Comparison of ENCODE assay signal across 11 mouse cellular contexts in the genomic region with DNA sequence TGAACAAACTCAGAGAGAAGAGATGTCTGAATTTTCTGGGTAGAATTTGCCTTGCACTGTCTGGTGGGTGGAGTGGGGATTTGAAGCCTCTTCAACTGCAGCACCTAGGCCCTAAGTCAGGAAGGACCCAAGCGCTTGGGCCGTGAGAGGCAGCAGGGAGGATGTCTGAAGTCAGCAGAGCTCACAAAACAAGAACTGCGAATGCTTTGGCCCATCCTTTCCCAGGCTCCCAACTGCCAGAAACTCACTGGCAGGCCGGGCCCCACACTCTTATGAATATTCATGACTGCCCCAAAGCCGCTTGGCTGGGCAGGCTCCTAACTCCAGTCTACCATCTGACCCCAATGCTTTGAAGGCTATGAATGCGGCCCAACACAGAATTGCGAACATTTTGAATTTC.
DNase-seq lines count a peak whose midpoint lies in the region; ATAC-seq and TF ChIP-seq lines count a peak whose summit lies in the region.
"Had no signal": no experiment of that assay in that cellular context is flagged by ENCODE, and none has a peak within 500 bp of the region (broad histone marks: within the 10 kb centered on the region; RNA-seq: fewer than 3 reads in every experiment).

No protein-coding gene starts in this region.

- no peaks in the 10 kb centered on the region for H3K36me3 ChIP-seq in kidney, embryonic 15.5 days
- no peaks in the 10 kb centered on the region for H3K36me3 ChIP-seq in hindbrain, embryonic 12.5 days
- H3K36me3 ChIP-seq in midbrain, postnatal 0 days (ENCODE audit: insufficient read depth, low read length) = no peaks in the 10 kb centered on the region
- H3K36me3 ChIP-seq in heart, embryonic 12.5 days = no peaks in the 10 kb centered on the region

- H3K27ac ChIP-seq in kidney, embryonic 15.5 days = no peak overlapping the region
- H3K27ac ChIP-seq in hindbrain, embryonic 12.5 days = no peak overlapping the region
- H3K27ac ChIP-seq in midbrain, postnatal 0 days (ENCODE audit: low read depth, low read length) = no peak overlapping the region
- H3K27ac ChIP-seq in heart, embryonic 12.5 days (ENCODE audit: poor library complexity, severe bottlenecking) = no peak overlapping the region
- H3K27ac ChIP-seq: macrophage had no signal

- no peak overlapping the region for H3K4me3 ChIP-seq in kidney, embryonic 15.5 days (replicated peaks)
- no peak overlapping the region for H3K4me3 ChIP-seq in hindbrain, embryonic 12.5 days
- no peak overlapping the region for H3K4me3 ChIP-seq in midbrain, postnatal 0 days (ENCODE audit: low read depth, low read length)
- H3K4me3 ChIP-seq in heart, embryonic 12.5 days = no peak overlapping the region

- H3K4me1 ChIP-seq in kidney, embryonic 15.5 days = 0 out of 2 replicates have a peak, but pooled peaks cover 15% of the 10 kb centered on the region
- H3K4me1 ChIP-seq in hindbrain, embryonic 12.5 days = peaks cover 5% of the 10 kb centered on the region; the same call in 1 of the 2 replicates
- no peaks in the 10 kb centered on the region for H3K4me1 ChIP-seq in midbrain, postnatal 0 days (ENCODE audit: insufficient read depth, low read length)
- H3K4me1 ChIP-seq in heart, embryonic 12.5 days (replicated peaks) = peaks cover 21% of the 10 kb centered on the region

- no peaks in the 10 kb centered on the region for H3K9me3 ChIP-seq in kidney, embryonic 15.5 days (replicated peaks)
- H3K9me3 ChIP-seq in hindbrain, embryonic 12.5 days (replicated peaks) = no peaks in the 10 kb centered on the region
- H3K9me3 ChIP-seq in midbrain, postnatal 0 days (ENCODE audit: low read length) = no peaks in the 10 kb centered on the region
- H3K9me3 ChIP-seq in heart, embryonic 12.5 days (replicated peaks) = no peaks in the 10 kb centered on the region

- WGBS in kidney, embryonic 15.5 days = 46% methylated on average over 7 of the region's 7 CpGs
- 15% methylated on average over 7 of the region's 7 CpGs for WGBS in hindbrain, embryonic 12.5 days
- WGBS in midbrain, postnatal 0 days = 25% methylated on average over 7 of the region's 7 CpGs
- 58% methylated on average over 7 of the region's 7 CpGs for WGBS in heart, embryonic 12.5 days

- H3K27me3 ChIP-seq in kidney, embryonic 15.5 days = no peaks in the 10 kb centered on the region
- H3K27me3 ChIP-seq in hindbrain, embryonic 12.5 days = no peaks in the 10 kb centered on the region; the same call in 1 of the 2 replicates
- H3K27me3 ChIP-seq in midbrain, postnatal 0 days (ENCODE audit: insufficient read depth, low read length) = no peaks in the 10 kb centered on the region
- no peaks in the 10 kb centered on the region for H3K27me3 ChIP-seq in heart, embryonic 12.5 days (replicated peaks)
- H3K27me3 ChIP-seq: CH12.LX had no signal

- no peak overlapping the region for H3K9ac ChIP-seq in kidney, embryonic 15.5 days
- no peak overlapping the region for H3K9ac ChIP-seq in hindbrain, embryonic 12.5 days
- H3K9ac ChIP-seq in midbrain, postnatal 0 days (replicated peaks; ENCODE audit: low read length, poor library complexity, severe bottlenecking) = no peak overlapping the region
- no peak overlapping the region for H3K9ac ChIP-seq in heart, embryonic 12.5 days

- TF ChIP-seq CTCF in midbrain, postnatal 0 days (IDR thresholded peaks at IDR 0.05) = no peak

- no peak for ATAC-seq in kidney, embryonic 15.5 days (replicated peaks; ENCODE audit: low FRiP score)
- ATAC-seq in hindbrain, embryonic 12.5 days (ENCODE audit: low FRiP score) = peak; percentile 68
- no peak for ATAC-seq in midbrain, postnatal 0 days (ENCODE audit: low FRiP score)
- no peak for ATAC-seq in heart, embryonic 12.5 days (ENCODE audit: insufficient number of reproducible peaks, low FRiP score)
- ATAC-seq: activated CD4-positive, CD25-positive, alpha-beta regulatory T cell, adult 4 months had no signal

- peak; percentile 28 for DNase-seq in kidney, postnatal 14 days
- DNase-seq in embryo, embryonic 9.5 days (ENCODE audit: extremely low spot score) = peak; percentile 28
- peak; percentile 72 for DNase-seq in midbrain, postnatal 0 days (ENCODE audit: low spot score)
- DNase-seq in B cell, adult 2 months = no peak
- DNase-seq in heart, adult 8-10 months (ENCODE audit: low spot score) = no peak

- H3K4me2 ChIP-seq in kidney, embryonic 15.5 days = no peak overlapping the region
- no peak overlapping the region for H3K4me2 ChIP-seq in hindbrain, embryonic 12.5 days (replicated peaks)
- H3K4me2 ChIP-seq in midbrain, postnatal 0 days (ENCODE audit: low read depth, low read length, poor library complexity, severe bottlenecking) = no peak overlapping the region
- H3K4me2 ChIP-seq in heart, embryonic 12.5 days = no peak overlapping the region

Comparison
In these comparisons a context has a peak if more than half of its experiments do, and no peak if none do; other contexts are left out.
1. DNase-seq: peak in kidney, postnatal 14 days (single experiment), embryo, embryonic 9.5 days (single experiment) and midbrain, postnatal 0 days (single experiment); none in B cell, adult 2 months (0 of 2) and heart, adult 8-10 months (single experiment).